Comparison of ENCODE assay signal across 8 mouse cellular contexts in genomic region chr7:128740334-128740733, GRCm38 (mm10). TPM values are rescaled to one million over a fixed set of nuclear protein-coding genes. Genes with fewer than 3 reads are reported as not detected.
DNase-seq lines count a peak whose midpoint lies in the region; ATAC-seq and TF ChIP-seq lines count a peak whose summit lies in the region.

Gene Mcmbp, minus strand, starts transcription at chr7:128740495.

- peak within 1 kb of the TSS; percentile 91 for H3K9ac ChIP-seq in forebrain, embryonic 15.5 days (replicated peaks)

- TF ChIP-seq CTCF in lung, adult 2 months (IDR thresholded peaks at IDR 0.05; ENCODE audit: insufficient read depth, low read length), result no peak

- ATAC-seq in forebrain, embryonic 15.5 days (replicated peaks), result peak; percentile 88
- ATAC-seq in neutrophil, adult 5-6 weeks (ENCODE audit: extremely low read depth, insufficient number of reproducible peaks, low FRiP score, poor library complexity, severe bottlenecking), result peak; percentile 77

- peak within 1 kb of the TSS; percentile 90 for H3K27ac ChIP-seq in forebrain, embryonic 15.5 days (replicated peaks)

- H3K4me1 ChIP-seq in forebrain, embryonic 15.5 days, result peaks cover 33% of the 10 kb centered on the region
- peaks cover 10% of the 10 kb centered on the region for H3K4me1 ChIP-seq in lung, adult 2 months (ENCODE audit: control insufficient read depth, insufficient read depth, low read length)

- WGBS in forebrain, embryonic 15.5 days, result under 1% methylated on average over 34 of the region's 35 CpGs
- WGBS in lung, adult 2 months, result under 1% methylated on average over 31 of the region's 35 CpGs

- peak; percentile 69; the same call in 1 of the 2 replicates for TF ChIP-seq POLR2A in lung, adult 2 months (IDR thresholded peaks at IDR 0.05; ENCODE audit: borderline replicate concordance, extremely low read depth, low read depth, low read length)

- H3K36me3 ChIP-seq in forebrain, embryonic 15.5 days, result no peaks in the 10 kb centered on the region

- H3K4me2 ChIP-seq in forebrain, embryonic 15.5 days (replicated peaks), result peak within 1 kb of the TSS; percentile 80

- H3K4me3 ChIP-seq in forebrain, embryonic 15.5 days, result peak within 1 kb of the TSS; percentile 83
- H3K4me3 ChIP-seq in lung, adult 2 months (replicated peaks; ENCODE audit: extremely low read depth, low read depth, low read length), result peak within 1 kb of the TSS; percentile 84

- intact Hi-C loops in heart, postnatal 25 days (cut with DNase I), result no loop called here

- DNase-seq in ES-CJ7 (ENCODE audit: low read depth, low spot score), result peak; percentile 91
- peak; percentile 95 for DNase-seq in cerebellum, adult 11 months
- DNase-seq in heart, postnatal 25 days (ENCODE audit: low spot score), result peak; percentile 92
- peak; percentile 93 to 97 for DNase-seq in layer of hippocampus, adult 18-20 months (ENCODE audit: low spot score in 2 of 2)
- peak; percentile 95 for DNase-seq in lung, adult 2 months
- peak; percentile 94 to 95 for DNase-seq in thymus, adult 18-20 months

- no peaks in the 10 kb centered on the region for H3K27me3 ChIP-seq in forebrain, embryonic 15.5 days

- H3K9me3 ChIP-seq in forebrain, embryonic 15.5 days, result no peaks in the 10 kb centered on the region

RNA-seq across cellular contexts. Expression of gene Mcmbp, which starts in this region (rescaled TPM):
- 61.0 and 61.5 TPM in 2 replicates for polyA plus RNA-seq in forebrain, embryonic 15.5 days (2015; fragmentation: Nextera tagmentation; extraction: Ambion mirVana)
- total RNA-seq in heart, postnatal 25 days (2021), result 10 to 100 TPM; 24.4 to 27.5 TPM
- total RNA-seq in layer of hippocampus, adult 18-20 months (2021), result 10 to 100 TPM; 27.4 to 28.1 TPM
- polyA plus RNA-seq in lung, adult 2 months (2012; rRNA removed), result 31.1 and 32.5 TPM in 2 replicates
- 53.0 and 71.0 TPM in 2 replicates for total RNA-seq in neutrophil, adult 5-6 weeks (2017)

Comparison
In these comparisons a context has a peak if more than half of its experiments do, and no peak if none do; other contexts are left out.
1. Peak in every context shown above with its lines: DNase-seq, ATAC-seq, H3K4me3 ChIP-seq and H3K27ac ChIP-seq.